Mouse (Mus musculus): ENCODE results near the gene Skiv2l. TPM values are rescaled to one million over a fixed set of nuclear protein-coding genes. Genes with fewer than 3 reads are reported as not detected.

Skiv2l gene
- polyA plus RNA-seq, 1 experiment, result 38.4 TPM

DNA sequence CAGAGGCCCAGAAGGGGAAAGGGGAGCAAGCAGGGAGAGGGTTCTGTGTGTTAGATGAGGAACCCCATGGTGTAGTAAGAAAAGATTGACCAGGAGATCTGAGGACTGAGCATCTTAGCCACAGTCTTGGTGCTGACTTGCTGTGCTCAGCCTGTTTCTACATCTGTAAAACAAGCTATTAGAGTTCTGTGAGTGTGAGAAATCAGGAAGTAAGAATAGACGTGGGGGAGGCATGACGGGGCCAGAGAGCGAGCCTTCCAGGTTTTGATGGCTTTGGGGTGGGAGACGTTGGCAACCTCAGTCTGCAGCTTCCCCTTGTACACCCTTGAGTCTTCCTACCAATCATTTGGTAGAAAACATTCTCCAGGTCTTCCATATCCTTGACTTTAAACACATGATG, 8.7 kb upstream of the Skiv2l start:
- no peak overlapping the region for H3K4me3 ChIP-seq
- H3ac ChIP-seq (ENCODE audit: control insufficient read depth, insufficient read length), result no peak overlapping the region
- H3K79me2 ChIP-seq (ENCODE audit: control insufficient read depth, insufficient read depth), result no peaks in the 10 kb centered on the region
- no peak overlapping the region for H3K4me2 ChIP-seq (ENCODE audit: low read depth)
- H3K27me3 ChIP-seq (ENCODE audit: control insufficient read depth, insufficient read depth, insufficient read length), result peaks cover 17% of the 10 kb centered on the region
- no peak for TF ChIP-seq TCF12 (IDR thresholded peaks at IDR 0.05; ENCODE audit: insufficient read depth, poor library complexity, severe bottlenecking)
- TF ChIP-seq CEBPB (IDR thresholded peaks at IDR 0.05; ENCODE audit: insufficient read depth, poor library complexity, severe bottlenecking), result no peak
- TF ChIP-seq TCF3 (IDR thresholded peaks at IDR 0.05; ENCODE audit: insufficient read length, low read depth), result no peak
- no peak for TF ChIP-seq MYOD1 (IDR thresholded peaks at IDR 0.05; ENCODE audit: control insufficient read depth in 1 of 3, insufficient read length in 2 of 3, low read depth in 2 of 3)
- TF ChIP-seq E2F4 (IDR thresholded peaks at IDR 0.05; ENCODE audit: insufficient read depth), result no peak
- no peak for TF ChIP-seq POLR2A (IDR thresholded peaks at IDR 0.05; ENCODE audit: insufficient read length, low read depth)
- no peak for TF ChIP-seq MAX (IDR thresholded peaks at IDR 0.05; ENCODE audit: low read depth)
- TF ChIP-seq REST (IDR thresholded peaks at IDR 0.05; ENCODE audit: insufficient read depth, insufficient read length), result no peak
- TF ChIP-seq MYOG (IDR thresholded peaks at IDR 0.05; ENCODE audit: control insufficient read depth in 1 of 3, insufficient read depth in 1 of 3, insufficient read length in 2 of 3, low read depth in 2 of 3), result no peak
- no peak for TF ChIP-seq USF1 (IDR thresholded peaks at IDR 0.05; ENCODE audit: low read depth)
- no peak for TF ChIP-seq SRF (IDR thresholded peaks at IDR 0.05; ENCODE audit: control insufficient read depth, insufficient read length, low read depth)
- TF ChIP-seq POLR2AphosphoS2 (IDR thresholded peaks at IDR 0.05; ENCODE audit: insufficient read length, low read depth), result no peak
- peaks cover 7% of the 10 kb centered on the region for H3K36me3 ChIP-seq (ENCODE audit: control insufficient read depth, insufficient read depth)

DNA sequence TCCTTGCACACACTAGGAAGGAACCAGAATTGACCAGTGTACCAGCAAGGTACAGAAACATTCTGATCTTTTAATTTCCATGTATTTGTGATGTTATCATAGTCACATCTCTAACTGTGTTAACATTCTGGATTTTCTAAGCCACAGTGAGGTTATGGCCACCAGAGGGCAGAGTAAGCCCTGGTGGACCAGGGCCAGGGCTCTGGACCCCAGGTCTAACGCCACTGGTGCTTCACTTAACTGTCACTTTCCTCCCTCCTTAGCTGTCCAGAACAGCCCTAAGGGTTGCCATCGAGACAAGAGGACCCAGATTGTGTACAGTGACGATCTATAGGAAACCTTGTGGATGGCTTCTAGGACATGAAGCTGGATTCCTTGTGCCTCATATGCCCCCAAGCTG, 5.8 kb upstream of the Skiv2l start:
- H3K4me3 ChIP-seq, result no peak overlapping the region
- no peak for TF ChIP-seq TCF3 (IDR thresholded peaks at IDR 0.05; ENCODE audit: insufficient read length, low read depth)
- H3K27me3 ChIP-seq (ENCODE audit: control insufficient read depth, insufficient read depth, insufficient read length), result no peaks in the 10 kb centered on the region

DNA sequence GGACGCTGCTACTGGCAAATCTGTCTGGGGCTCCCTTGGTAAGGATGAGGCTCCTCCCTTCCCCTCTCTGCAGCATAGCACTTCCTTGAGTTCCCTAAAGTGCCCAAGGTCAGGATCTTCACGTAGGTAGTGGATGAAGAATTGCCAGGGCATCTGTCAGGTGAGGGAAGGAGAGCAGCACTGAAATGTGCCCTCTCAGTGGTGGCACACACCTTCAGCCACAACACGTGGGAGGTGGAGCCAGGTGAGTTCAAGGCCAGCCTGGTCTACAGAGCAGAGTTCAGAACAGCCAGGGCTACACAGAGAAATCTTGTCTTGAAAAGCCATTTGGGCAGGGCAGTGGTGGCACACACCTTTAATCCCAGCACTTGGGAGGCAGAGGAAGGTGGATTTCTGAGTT, 4.8 kb upstream of the Skiv2l start:
- TF ChIP-seq MYOG (IDR thresholded peaks at IDR 0.05; ENCODE audit: control insufficient read depth in 1 of 3, insufficient read depth in 1 of 3, insufficient read length in 2 of 3, low read depth in 2 of 3) (no peak), REST (IDR thresholded peaks at IDR 0.05; ENCODE audit: insufficient read depth, insufficient read length) (no peak), SRF (IDR thresholded peaks at IDR 0.05; ENCODE audit: control insufficient read depth, insufficient read length, low read depth) (no peak), MAX (IDR thresholded peaks at IDR 0.05; ENCODE audit: low read depth) (no peak), USF1 (IDR thresholded peaks at IDR 0.05; ENCODE audit: low read depth) (no peak), CEBPB (IDR thresholded peaks at IDR 0.05; ENCODE audit: insufficient read depth, poor library complexity, severe bottlenecking) (no peak), MYOD1 (IDR thresholded peaks at IDR 0.05; ENCODE audit: control insufficient read depth in 1 of 3, insufficient read length in 2 of 3, low read depth in 2 of 3) (no peak), TCF12 (IDR thresholded peaks at IDR 0.05; ENCODE audit: insufficient read depth, poor library complexity, severe bottlenecking) (no peak)
- Histone ChIP-seq H3K36me3 (ENCODE audit: control insufficient read depth, insufficient read depth) (peaks cover 7% of the 10 kb centered on the region), H3ac (ENCODE audit: control insufficient read depth, insufficient read length) (no peak overlapping the region), H3K4me2 (ENCODE audit: low read depth) (no peak overlapping the region), H3K79me2 (ENCODE audit: control insufficient read depth, insufficient read depth) (peaks cover 12% of the 10 kb centered on the region), H3K4me3 (no peak overlapping the region), H3K27me3 (ENCODE audit: control insufficient read depth, insufficient read depth, insufficient read length) (no peaks in the 10 kb centered on the region)

More for the DNA sequence above, 5.8 kb upstream of the Skiv2l start:
- Histone ChIP-seq H3K36me3 (ENCODE audit: control insufficient read depth, insufficient read depth) (peaks cover 7% of the 10 kb centered on the region), H3K79me2 (ENCODE audit: control insufficient read depth, insufficient read depth) (peaks cover 7% of the 10 kb centered on the region), H3ac (ENCODE audit: control insufficient read depth, insufficient read length) (no peak overlapping the region), H3K4me2 (ENCODE audit: low read depth) (no peak overlapping the region)

GRCm38 (mm10) chr17:34853511-34853910, 3.5 kb upstream of the Skiv2l start:
- no peak for TF ChIP-seq MAX (IDR thresholded peaks at IDR 0.05; ENCODE audit: low read depth)
- TF ChIP-seq CEBPB (IDR thresholded peaks at IDR 0.05; ENCODE audit: insufficient read depth, poor library complexity, severe bottlenecking), result no peak
- no peak for TF ChIP-seq TCF12 (IDR thresholded peaks at IDR 0.05; ENCODE audit: insufficient read depth, poor library complexity, severe bottlenecking)
- no peak for TF ChIP-seq SRF (IDR thresholded peaks at IDR 0.05; ENCODE audit: control insufficient read depth, insufficient read length, low read depth)
- no peak for TF ChIP-seq REST (IDR thresholded peaks at IDR 0.05; ENCODE audit: insufficient read depth, insufficient read length)
- no peak for TF ChIP-seq POLR2A (IDR thresholded peaks at IDR 0.05; ENCODE audit: insufficient read length, low read depth)
- no peak for TF ChIP-seq TCF3 (IDR thresholded peaks at IDR 0.05; ENCODE audit: insufficient read length, low read depth)
- TF ChIP-seq POLR2AphosphoS2 (IDR thresholded peaks at IDR 0.05; ENCODE audit: insufficient read length, low read depth), result no peak
- no peak for TF ChIP-seq MYOD1 (IDR thresholded peaks at IDR 0.05; ENCODE audit: control insufficient read depth in 1 of 3, insufficient read length in 2 of 3, low read depth in 2 of 3)
- TF ChIP-seq MYOG (IDR thresholded peaks at IDR 0.05; ENCODE audit: control insufficient read depth in 1 of 3, insufficient read depth in 1 of 3, insufficient read length in 2 of 3, low read depth in 2 of 3), result no peak
- no peak for TF ChIP-seq E2F4 (IDR thresholded peaks at IDR 0.05; ENCODE audit: insufficient read depth)
- no peak for TF ChIP-seq USF1 (IDR thresholded peaks at IDR 0.05; ENCODE audit: low read depth)
- Histone ChIP-seq H3ac (ENCODE audit: control insufficient read depth, insufficient read length) (no peak overlapping the region), H3K4me3 (no peak overlapping the region), H3K79me2 (ENCODE audit: control insufficient read depth, insufficient read depth) (peaks cover 12% of the 10 kb centered on the region), H3K36me3 (ENCODE audit: control insufficient read depth, insufficient read depth) (peaks cover 7% of the 10 kb centered on the region), H3K4me2 (ENCODE audit: low read depth) (no peak overlapping the region), H3K27me3 (ENCODE audit: control insufficient read depth, insufficient read depth, insufficient read length) (no peaks in the 10 kb centered on the region)

DNA sequence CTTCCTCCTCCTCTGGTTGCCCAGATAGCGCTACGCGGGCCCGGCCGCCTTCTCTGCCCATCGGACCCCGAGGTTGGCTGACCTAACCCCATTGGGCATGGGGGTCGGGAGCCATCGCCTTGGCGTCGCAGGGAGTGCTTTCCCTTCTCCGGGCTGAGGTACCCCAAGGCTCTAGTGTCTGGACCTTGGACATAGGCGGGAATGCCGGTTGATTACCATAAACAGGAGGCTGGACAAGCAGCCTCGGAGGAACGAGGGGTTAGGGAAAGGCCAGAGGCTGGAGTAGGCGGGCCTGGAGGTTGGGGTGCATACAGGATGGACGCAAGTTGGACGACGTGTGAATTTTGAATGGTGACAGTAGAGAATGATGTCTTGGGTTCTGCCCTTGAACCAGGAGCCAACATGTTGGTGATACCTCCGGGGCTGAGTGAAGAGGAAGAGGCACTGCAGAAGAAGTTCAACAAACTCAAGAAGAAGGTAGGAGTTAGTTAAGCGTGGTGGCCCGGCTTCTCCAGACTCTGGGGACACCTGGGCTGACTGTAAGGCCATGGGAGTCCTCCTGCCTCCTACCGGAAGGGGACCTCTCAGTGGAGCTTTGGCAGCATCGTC, 611 bp upstream of the Skiv2l start:
- Histone ChIP-seq H3K79me2 (ENCODE audit: control insufficient read depth, insufficient read depth) (peaks cover 12% of the 10 kb centered on the region), H3K4me2 (ENCODE audit: low read depth) (peak overlapping the region; percentile 91), H3K36me3 (ENCODE audit: control insufficient read depth, insufficient read depth) (peaks cover 5% of the 10 kb centered on the region), H3K27me3 (ENCODE audit: control insufficient read depth, insufficient read depth, insufficient read length) (no peaks in the 10 kb centered on the region), H3ac (ENCODE audit: control insufficient read depth, insufficient read length) (peak overlapping the region; percentile 17), H3K4me3 (peak overlapping the region; percentile 79)
- TF ChIP-seq TCF12 (IDR thresholded peaks at IDR 0.05; ENCODE audit: insufficient read depth, poor library complexity, severe bottlenecking), result no peak
- TF ChIP-seq POLR2AphosphoS2 (IDR thresholded peaks at IDR 0.05; ENCODE audit: insufficient read length, low read depth), result no peak
- no peak for TF ChIP-seq SRF (IDR thresholded peaks at IDR 0.05; ENCODE audit: control insufficient read depth, insufficient read length, low read depth)
- TF ChIP-seq POLR2A (IDR thresholded peaks at IDR 0.05; ENCODE audit: insufficient read length, low read depth), result no peak
- TF ChIP-seq MYOG (IDR thresholded peaks at IDR 0.05; ENCODE audit: control insufficient read depth in 1 of 3, insufficient read depth in 1 of 3, insufficient read length in 2 of 3, low read depth in 2 of 3), result no peak
- TF ChIP-seq TCF3 (IDR thresholded peaks at IDR 0.05; ENCODE audit: insufficient read length, low read depth), result no peak
- TF ChIP-seq MAX (IDR thresholded peaks at IDR 0.05; ENCODE audit: low read depth), result no peak
- no peak for TF ChIP-seq MYOD1 (IDR thresholded peaks at IDR 0.05; ENCODE audit: control insufficient read depth in 1 of 3, insufficient read length in 2 of 3, low read depth in 2 of 3)
